Mouse (Mus musculus) duodenum, adult 2 months (tissue): ENCODE measurements around the gene Epn1. TPM values are rescaled to one million over a fixed set of nuclear protein-coding genes. Genes with fewer than 3 reads are reported as not detected.

Source experiments
- polyA plus RNA-seq: library from polyadenylated mRNA; depleted of rRNA; stranded (reverse); fragments of >200 nt; gene quantifications from 2 replicates; pipeline ENCODE4 v1.2.3, GENCODE M21; 2012; ENCODE audit warnings: low replicate concordance; rRNA removed

Epn1 gene
- 442 and 660 TPM in 2 replicates for polyA plus RNA-seq

GRCm38 (mm10) chr7:5080010-5080751 is at the start of gene Epn1:
Gene Epn1 (plus strand): TSS chr7:5080235.

GRCm38 (mm10) chr7:5033818-5034217 is 46.2 kb upstream of the Epn1 start, which contains the start of gene 4632433K11Rik:
Gene 4632433K11Rik (plus strand): TSS chr7:5034118.

GRCm38 (mm10) chr7:5038109-5038732 is 41.8 kb upstream of the Epn1 start, which contains the start of gene Zfp784:
Gene Zfp784 (minus strand): TSS chr7:5038446.

GRCm38 (mm10) chr7:5051193-5052192 is 28.5 kb upstream of the Epn1 start, which contains the start of gene Zfp580:
Gene Zfp580 (plus strand): TSS chr7:5051538.

GRCm38 (mm10) chr7:5061774-5062359 is 18.2 kb upstream of the Epn1 start, which contains the start of gene U2af2:
Gene U2af2 (plus strand): TSS chr7:5062143.

GRCm38 (mm10) chr7:5116850-5117249 is 36.8 kb downstream of the Epn1 start, which contains the start of gene Rfpl4:
Gene Rfpl4 (minus strand): TSS chr7:5116950.

GRCm38 (mm10) chr7:5125549-5126406 is 45.7 kb downstream of the Epn1 start, which contains the start of gene Rasl2-9:
Gene Rasl2-9 (minus strand): TSS chr7:5125950.

Other genes starting within 250 kb of the Epn1 start
- gene Shisa7, start 235.5 kb upstream of the Epn1 start, polyA plus RNA-seq, result 0.19 and 3.1 TPM in 2 replicates
- gene Isoc2b, start 210.0 kb upstream of the Epn1 start, polyA plus RNA-seq, result 31.8 and 33.1 TPM in 2 replicates
- 34.1 and 38.8 TPM in 2 replicates for gene Isoc2a, start 203.1 kb upstream of the Epn1 start, polyA plus RNA-seq
- gene Gm36210, start 173.7 kb upstream of the Epn1 start, polyA plus RNA-seq, result not detected in 2 replicates
- gene Zfp628, start 165.0 kb upstream of the Epn1 start, polyA plus RNA-seq, result 26.2 and 34.2 TPM in 2 replicates
- 8.4 and 8.7 TPM in 2 replicates for gene Nat14, start 158.2 kb upstream of the Epn1 start, polyA plus RNA-seq
- gene Ssc5d, start 154.4 kb upstream of the Epn1 start, polyA plus RNA-seq, result 2.7 and 4.6 TPM in 2 replicates
- gene Sbk2, start 115.8 kb upstream of the Epn1 start, polyA plus RNA-seq, result not detected in 2 replicates
- gene Sbk3, start 109.1 kb upstream of the Epn1 start, polyA plus RNA-seq, result 0.02 TPM in 1 of 2 replicates, not detected in the other
- gene Zfp579, start 84.1 kb upstream of the Epn1 start, polyA plus RNA-seq, result 39.0 and 47.9 TPM in 2 replicates
- 46.4 and 57.1 TPM in 2 replicates for gene Zfp524, start 65.8 kb upstream of the Epn1 start, polyA plus RNA-seq
- 24.9 and 25.9 TPM in 2 replicates for gene Fiz1, start 65.5 kb upstream of the Epn1 start, polyA plus RNA-seq
- not detected in 2 replicates for gene Gm44973, start 64.7 kb upstream of the Epn1 start, polyA plus RNA-seq
- gene Zfp865, start 59.9 kb upstream of the Epn1 start, polyA plus RNA-seq, result 29.9 and 32.6 TPM in 2 replicates
- gene Ccdc106, start 59.7 kb upstream of the Epn1 start, polyA plus RNA-seq, result 1.6 and 2.3 TPM in 2 replicates
- gene 4632433K11Rik, start 46.1 kb upstream of the Epn1 start, polyA plus RNA-seq, result not detected in 2 replicates
- 6.7 and 8.4 TPM in 2 replicates for gene Zfp784, start 41.8 kb upstream of the Epn1 start, polyA plus RNA-seq
- 18.1 and 22.7 TPM in 2 replicates for gene Zfp580, start 28.7 kb upstream of the Epn1 start, polyA plus RNA-seq
- 108 and 110 TPM in 2 replicates for gene U2af2, start 18.1 kb upstream of the Epn1 start, polyA plus RNA-seq
- not detected in 2 replicates for gene Rfpl4, start 36.7 kb downstream of the Epn1 start, polyA plus RNA-seq
- 0.21 and 0.47 TPM in 2 replicates for gene Rasl2-9, start 45.7 kb downstream of the Epn1 start, polyA plus RNA-seq
- not detected in 2 replicates for gene Vmn1r55, start 69.4 kb downstream of the Epn1 start, polyA plus RNA-seq
- gene Vmn1r56, start 116.5 kb downstream of the Epn1 start, polyA plus RNA-seq, result not detected in 2 replicates
- not detected in 2 replicates for gene Vmn1r57, start 138.3 kb downstream of the Epn1 start, polyA plus RNA-seq